Mouse (Mus musculus) cortical plate, adult 2 months (tissue): Measurements from ENCODE around the gene S100pbp.

Source experiments
- CTCF ChIP-seq: fragments of 200-500 bp; IDR thresholded peaks from 2 replicates; pipeline ENCODE4 v1.5.1; 2011; ENCODE audit warnings: mild to moderate bottlenecking, control low read depth, low read length; ENCODE audit not compliant: insufficient read depth; ENCODE audit errors: extremely low read depth
- POLR2A ChIP-seq: fragments of 200-500 bp; IDR thresholded peaks from 2 replicates; pipeline ENCODE4 v1.6.1; 2011; ENCODE audit warnings: mild to moderate bottlenecking, low read length, control low read depth; ENCODE audit not compliant: insufficient read depth; ENCODE audit errors: extremely low read depth

DNA sequence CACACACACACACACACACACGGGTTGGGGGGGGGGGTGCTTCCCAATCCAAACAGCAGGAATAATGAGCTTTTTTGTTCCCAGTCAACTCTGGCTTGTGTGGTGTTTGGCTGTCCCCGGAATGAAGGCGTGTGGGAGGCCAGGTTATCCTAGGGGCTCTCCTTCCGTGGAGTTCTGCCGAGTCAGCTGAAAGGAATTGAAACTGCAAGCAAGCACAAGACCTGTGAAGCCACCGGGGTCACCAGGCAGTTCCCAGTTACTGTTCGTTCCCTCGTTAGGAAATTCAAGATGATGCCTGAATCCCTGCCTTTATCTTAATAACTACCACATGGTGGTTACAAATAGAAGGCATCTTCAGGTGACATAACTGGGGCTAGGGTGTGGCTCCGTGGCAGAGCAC lies 60.1 kb downstream of the S100pbp start:
- TF ChIP-seq CTCF (no peak), POLR2A (no peak)
